Mouse (Mus musculus) layer of hippocampus, postnatal 14 days (tissue): ENCODE results near the gene Tgfbr1. TPM values are rescaled to one million over a fixed set of nuclear protein-coding genes. Genes with fewer than 3 reads are reported as not detected.
A peak's percentile ranks its signal among the peaks of the same experiment; 100 is the strongest.

ENCODE experiments used
- DNase-seq, 2 experiments: peaks; one replicate each; pipeline ENCODE4 v3.0.0; 2021 to 2022; ENCODE audit warnings: low spot score in 2 of 2, mixed read lengths in 1 of 2
- total RNA-seq, 2 experiments: library from RNA; stranded (reverse); gene quantifications; 2 replicates each; pipeline ENCODE4 v1.2.3; 2021

The Tgfbr1 gene
- total RNA-seq, 2 experiments from 2014 or later = 24.5 to 26.1 TPM

DNA sequence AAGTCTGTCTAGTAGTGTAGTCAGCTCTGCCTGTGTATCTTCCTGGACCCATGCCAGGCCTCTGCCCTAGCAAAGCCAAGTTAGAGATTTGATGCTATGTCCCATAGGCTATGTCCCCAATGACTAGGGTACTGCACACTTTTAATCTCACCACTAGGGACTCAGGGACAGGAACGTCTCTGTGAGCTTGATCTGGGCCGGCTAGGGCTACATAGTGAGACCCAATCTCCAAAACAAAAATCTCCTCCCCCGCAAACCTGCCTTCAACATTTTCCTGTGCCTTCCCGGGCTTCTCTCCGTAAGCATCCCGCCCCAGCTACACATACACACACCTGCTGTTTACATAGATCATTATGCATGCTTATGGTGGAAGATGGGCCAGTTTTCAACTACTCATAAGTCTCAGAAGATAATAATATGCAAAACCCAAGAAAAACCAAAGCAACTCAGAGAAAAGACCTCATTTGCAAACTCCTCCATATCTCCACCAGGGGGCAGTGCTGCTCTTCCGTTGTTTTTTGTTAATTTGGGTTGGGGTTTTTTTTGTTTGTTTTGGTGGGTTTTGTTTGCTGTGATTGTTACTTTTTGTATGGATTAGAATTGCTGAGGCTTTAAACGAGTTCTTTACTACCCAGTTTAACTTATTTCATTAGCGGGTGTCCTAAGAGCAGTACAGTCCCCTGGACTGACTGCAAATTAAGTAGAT lies 66.4 kb downstream of the Tgfbr1 start:
- DNase-seq = peak in 1 of 2 experiments; percentile 20

DNA sequence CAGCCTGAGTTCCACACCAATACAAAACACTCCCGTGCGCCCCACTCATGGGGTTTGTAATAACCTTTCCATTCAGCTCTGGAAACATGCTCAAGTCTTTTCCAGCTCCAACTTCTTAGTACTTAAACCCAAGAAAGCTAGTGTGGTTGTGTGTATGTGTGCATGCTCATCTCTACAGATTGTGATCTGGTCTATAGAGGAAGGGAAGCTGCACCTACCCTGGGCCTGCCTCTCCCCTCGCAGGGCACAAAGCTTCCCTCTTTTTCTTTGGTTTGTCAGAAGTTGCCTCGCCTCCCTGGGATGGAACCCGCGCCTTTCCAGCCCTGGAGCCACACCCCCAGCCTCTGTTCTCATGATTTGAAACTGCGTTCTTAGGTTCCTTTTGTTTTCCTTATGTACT lies 67.2 kb downstream of the Tgfbr1 start:
- DNase-seq = no peak

DNA sequence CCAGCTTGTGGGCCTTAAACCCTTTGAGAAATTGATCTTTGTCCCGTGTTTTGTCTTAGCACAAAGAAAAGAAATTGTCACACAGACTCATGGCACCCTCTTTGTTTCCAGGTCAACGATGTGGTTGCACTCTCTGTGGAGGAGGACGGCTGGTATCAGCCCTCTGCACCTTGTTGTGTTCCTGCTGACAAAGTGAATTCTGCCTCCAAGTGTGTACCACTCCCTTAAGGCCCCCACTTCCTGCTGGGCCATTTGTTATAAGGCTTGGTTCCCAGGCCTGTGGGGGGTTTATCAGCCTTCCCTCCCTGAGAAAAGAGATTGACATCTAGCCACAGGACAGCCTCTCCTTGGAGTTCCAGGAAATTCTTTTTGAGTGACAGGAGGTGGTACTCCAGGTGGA lies 69.2 kb downstream of the Tgfbr1 start:
- DNase-seq = no peak

DNA sequence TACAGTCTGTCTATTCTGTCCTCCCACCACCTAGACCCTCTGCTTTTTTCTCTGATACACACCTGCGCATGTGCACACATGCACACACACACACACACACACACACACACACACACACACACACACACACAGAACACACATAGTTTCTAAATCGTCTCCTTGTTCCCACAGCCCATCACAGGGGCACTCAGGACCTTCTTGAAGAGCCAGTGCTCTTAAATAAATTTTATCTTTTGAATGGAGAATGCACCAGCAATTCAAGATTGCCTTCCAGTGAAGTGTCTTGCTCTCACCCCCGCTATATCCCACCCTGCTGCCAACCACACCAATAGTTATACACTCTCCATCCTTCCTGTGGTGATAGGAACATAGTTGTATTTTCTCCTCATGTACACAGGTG lies 69.9 kb downstream of the Tgfbr1 start:
- DNase-seq = no peak

DNA sequence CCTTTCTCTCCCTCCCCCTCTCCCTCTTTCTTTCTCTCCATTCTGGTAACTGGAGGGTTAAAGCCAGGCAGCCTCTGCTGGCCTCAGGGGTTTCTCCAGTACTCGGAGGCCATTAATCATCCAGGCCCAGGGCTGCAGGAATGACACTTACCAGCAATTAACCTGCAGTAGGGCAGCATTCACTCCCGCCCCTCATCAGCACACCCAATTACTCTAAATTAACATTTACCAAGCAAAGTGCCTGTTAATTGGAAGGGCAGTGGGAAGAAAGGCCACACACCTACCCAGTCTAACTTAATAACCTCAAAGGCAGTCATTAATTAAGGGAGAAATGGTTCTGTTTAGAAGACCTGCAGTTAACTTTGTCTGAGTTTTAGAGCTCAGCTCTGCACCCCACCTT lies 71.4 kb downstream of the Tgfbr1 start:
- no peak for DNase-seq

DNA sequence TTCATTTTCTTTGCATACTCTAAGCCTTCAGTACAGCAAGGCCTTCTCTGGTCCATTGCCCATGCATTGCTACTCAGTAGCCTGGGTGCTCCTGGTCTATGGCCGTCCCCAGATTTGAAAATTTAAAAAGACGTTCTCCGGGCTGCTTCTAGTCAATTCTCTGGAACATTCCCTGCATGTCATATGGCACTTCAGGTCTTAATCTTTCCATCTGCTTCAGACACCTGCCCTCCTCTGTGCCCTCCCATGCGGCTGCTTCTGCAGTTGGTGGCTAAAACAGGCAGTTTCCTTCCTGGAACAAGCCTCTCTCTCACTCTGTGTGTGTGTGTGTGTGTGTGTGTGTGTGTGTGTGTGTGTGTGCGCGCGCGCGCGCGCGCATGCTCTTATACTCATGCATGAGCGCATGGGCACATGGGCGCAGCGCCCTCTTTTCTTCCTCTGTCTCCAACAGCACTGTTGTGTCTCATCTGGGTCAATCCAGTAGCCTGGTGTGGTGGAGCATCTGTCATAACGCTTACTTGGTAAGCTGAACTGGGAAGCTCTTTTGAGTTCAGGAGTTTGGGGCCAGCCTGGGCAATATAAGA lies 72.3 kb downstream of the Tgfbr1 start:
- DNase-seq = no peak

DNA sequence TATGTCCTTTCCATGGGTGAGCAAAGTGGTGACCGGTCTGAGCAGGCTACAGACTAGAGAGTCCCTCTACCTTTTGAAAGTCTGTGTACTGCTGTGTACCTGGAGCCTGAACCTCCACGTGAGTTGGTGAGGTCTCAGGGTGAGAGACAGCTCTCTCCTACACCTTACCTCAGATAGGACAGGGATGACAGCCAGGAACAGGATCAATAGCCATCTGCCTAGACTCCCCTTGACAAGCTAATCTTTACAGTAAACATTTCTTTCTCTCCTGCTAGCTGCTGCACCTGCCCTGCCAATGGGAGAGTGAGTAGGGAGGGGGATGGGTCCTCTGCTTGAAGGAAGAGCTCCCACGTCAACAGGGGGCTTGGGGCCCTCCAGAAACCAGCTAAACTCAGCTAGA lies 74.6 kb downstream of the Tgfbr1 start:
- no peak for DNase-seq

DNA sequence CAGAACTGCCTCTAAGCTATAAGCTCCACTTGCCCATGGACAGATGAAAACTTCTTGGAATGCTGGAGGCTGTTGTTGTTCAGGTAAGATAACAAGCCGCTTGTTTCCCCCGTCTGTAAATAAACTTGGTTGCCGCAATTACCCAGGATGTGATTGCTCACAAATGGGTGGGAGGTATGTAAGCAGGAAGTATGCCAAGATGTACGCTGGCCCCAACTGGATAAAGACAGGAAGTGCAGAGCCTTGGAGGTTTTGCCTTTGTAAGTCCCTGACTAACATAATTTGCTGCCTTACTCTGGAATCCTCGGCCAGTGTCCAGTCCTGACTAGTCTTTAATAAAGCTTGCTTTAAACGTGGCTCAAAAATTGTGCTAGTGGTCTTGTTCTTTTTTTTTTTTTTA lies 77.5 kb downstream of the Tgfbr1 start:
- no peak for DNase-seq

DNA sequence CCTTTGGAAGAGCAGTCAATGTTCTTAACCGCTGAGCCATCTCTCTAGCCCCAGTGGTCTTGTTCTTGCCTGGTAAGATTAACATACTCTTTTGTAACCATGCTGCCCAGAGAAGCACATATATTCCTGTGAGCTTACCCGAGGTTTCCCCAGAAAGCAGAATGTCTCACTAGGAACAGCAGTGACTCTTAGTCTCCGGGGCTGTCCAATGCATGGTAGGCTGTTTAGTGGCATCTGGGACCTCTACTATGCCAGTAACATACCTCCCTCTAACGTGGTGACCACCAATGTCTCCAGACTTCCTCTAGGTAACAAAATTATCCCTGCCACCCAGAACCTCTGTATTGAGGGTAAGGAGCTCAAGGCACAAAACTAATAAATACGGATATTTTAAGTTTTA lies 78.1 kb downstream of the Tgfbr1 start:
- DNase-seq = no peak

DNA sequence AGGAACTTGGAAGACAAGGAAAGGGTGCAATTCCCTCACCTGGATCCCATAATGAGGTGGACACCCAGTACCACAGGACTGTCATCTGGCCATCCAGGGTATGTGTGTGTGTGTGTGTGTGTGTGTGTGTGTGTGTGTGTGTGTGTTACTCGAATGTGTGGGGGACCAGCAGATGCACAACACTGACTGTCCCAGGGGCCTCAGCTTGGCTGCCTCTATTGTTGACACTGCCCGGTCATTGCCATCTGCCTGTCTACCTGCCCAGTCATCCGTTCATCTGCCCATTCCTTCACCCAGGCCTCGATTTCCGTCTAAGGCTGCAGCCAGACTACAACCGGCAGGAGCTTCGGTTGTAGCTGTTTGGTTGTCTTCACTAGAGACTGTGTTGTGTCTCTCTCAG lies 79.7 kb downstream of the Tgfbr1 start:
- DNase-seq = no peak

DNA sequence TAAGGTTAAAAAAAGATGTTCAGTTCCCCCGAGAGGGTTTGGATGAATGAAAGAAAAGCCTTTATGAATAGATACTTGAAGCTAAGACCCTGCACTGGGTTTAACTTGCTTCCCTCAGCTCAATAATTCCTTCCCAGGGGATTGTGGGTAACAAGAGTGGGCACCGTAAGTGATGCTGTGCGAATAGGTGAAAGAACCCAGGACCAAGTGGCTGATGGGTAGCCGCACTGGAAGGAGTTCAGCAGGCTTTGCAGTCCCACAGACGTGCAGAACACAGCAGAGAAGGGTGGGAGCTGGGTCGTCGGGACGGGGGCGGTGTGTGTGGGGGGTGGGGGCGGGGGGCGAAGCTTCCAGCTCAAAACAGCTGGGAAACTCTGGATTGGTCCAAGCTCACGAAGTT lies 82.1 kb downstream of the Tgfbr1 start:
- no peak for DNase-seq

DNA sequence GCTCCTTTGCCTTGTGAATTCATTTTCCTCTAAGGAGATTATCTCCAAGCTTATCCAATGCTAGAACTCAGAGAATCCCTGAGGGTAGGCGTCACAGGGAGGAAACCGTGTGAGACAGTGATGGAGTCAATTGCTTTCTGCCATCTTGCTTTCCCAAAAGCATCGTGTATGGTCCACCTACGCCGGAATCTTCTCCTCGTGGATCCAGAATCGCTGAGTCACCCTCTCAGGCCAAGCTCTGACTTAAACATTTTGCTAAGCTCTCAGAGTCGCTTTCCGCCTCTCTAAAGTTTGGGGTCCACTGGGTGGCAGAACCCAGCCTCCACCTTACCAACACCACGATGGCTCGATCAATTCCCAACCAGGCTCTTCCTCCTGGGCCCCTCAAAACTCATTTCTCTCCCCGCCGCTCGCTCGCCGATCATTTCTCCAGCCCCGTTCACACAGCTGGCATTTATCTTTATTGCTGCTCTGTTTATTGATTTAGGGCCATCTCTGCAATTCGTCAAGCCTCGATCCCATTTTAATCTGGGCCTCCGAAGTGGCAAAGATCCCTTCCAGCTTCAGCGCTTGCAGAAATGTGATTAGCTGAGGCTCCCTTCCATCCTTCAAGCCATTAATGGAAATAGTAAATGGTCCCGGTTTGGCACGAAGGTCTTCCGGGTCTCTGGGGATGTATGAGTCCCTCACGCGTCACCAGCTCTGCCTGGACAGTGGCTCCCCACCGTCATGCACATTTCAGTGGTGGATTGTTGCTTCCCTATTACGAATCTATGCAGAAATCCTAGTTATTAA lies 82.7 kb downstream of the Tgfbr1 start:
- no peak for DNase-seq

DNA sequence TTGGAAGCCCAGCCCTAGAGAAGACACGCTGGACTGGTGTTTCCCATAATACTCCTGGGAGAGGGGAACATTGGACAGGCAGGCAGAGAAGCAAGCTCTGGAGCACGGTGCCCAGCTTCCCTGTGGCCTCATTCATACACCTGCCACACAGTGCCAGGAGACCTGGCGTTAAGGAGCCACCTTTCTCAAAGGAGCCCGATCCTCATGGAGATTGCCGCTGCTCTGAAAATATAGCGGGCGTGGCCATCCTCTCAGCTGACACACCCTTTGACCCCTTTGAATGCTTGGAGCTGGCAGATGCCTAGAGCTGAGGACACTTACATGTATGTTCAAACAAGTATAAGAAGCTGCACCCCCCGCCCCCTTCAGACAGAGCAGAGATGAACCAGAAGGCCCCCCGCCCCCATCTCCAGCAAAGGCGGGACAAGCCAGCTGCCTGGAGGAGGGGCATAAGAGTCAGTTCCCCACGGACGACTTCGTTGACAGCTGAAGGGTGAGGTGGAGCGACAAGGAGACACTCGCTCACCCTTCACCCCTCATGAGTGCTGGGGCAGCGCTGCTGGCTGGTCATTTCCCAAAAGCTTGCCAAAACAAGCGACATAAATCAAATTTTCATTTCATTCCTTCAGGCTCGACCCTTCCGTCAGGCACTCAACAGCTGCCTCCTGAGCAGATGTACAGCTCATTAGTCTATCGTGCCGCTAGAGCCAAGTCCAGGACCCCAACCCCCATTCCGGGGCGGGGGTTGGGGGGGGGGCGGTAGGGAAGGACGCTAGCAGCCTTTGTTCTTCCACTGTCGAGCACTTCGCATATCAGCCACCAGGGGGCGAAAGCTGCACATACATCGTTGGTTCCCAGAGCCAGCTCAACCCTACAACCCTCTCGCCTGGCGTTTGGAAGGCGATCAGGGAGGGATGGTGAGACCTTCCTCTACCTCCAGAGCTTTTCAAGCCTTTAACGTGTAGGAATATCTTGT lies 84.6 kb downstream of the Tgfbr1 start:
- DNase-seq = peak; percentile 90 to 93

DNA sequence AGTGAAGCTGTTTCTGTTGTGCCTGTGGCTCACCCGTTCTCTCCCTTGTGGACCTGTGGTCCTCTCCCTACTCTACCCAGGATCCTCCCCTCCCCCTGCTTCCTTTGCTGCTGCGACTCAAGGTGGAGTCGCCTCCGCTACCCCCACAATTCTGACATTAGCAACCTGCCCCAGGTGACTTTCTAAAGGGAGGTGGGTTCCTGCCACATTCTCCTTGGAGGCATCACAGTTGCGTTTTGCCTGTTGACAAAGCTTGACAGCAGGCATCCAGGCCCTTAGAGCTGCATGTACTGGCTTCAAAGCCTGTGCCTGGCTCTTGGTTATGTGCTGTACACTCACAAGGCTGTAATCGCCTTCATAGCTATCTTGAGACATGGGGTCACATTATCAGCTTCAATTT lies 85.9 kb downstream of the Tgfbr1 start:
- DNase-seq = no peak

DNA sequence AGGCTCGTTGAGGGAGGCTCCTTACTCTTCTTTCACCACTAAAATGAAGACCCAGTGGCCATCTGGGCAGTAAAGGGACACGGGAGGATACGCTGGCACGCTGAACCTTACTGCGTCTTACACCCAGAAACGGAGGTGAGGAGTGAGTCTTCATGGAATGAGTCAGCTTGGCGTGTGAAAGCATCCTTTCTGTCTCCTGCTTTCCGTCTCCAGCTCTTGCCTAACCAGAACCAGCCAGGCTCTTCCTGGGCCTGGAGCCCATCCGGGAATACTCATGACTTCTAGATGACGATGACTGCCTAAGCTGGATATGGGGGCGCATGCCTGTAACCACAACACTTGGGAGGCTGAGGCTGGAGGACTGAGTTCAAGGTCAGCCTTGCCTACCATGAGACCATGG lies 87.9 kb downstream of the Tgfbr1 start:
- no peak for DNase-seq

DNA sequence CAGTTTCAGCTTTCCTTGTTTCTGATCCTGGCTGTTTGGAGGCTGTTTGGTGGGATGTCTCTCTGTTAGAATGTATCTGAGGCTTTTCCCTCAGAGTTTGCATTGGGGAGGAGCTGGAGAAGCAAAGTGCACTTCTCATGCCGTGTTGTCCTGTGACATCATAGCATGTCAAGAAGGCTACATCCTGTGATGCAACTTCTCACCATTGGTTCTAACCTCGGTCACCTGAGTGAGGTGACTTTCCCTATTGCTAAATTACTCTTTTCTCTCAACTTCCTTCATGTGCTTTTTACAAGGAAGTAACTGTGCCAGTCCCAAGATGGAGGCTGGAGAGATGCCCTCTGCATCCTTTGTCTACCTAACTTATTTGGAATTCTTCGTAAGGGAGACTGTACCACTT lies 95.5 kb downstream of the Tgfbr1 start:
- DNase-seq = no peak

DNA sequence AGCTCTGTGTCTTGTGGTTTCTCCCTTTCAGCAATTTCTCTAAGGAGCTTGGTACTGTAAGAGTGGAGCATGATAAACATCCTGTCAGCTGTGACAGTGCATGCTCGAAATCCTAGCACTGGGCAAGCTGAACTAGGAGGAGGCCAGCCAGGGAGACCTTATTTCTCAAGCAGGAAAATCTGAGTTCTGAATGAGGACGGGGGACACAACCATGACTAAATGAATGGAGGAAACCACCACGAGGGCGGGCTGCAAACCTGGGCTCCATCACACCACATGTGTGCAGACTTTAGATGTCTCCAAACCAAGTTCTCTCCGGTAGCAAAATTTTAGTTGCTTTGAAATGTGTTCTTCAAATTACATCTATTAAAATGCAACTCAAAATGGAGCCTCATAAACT lies 96.1 kb downstream of the Tgfbr1 start:
- no peak for DNase-seq

DNA sequence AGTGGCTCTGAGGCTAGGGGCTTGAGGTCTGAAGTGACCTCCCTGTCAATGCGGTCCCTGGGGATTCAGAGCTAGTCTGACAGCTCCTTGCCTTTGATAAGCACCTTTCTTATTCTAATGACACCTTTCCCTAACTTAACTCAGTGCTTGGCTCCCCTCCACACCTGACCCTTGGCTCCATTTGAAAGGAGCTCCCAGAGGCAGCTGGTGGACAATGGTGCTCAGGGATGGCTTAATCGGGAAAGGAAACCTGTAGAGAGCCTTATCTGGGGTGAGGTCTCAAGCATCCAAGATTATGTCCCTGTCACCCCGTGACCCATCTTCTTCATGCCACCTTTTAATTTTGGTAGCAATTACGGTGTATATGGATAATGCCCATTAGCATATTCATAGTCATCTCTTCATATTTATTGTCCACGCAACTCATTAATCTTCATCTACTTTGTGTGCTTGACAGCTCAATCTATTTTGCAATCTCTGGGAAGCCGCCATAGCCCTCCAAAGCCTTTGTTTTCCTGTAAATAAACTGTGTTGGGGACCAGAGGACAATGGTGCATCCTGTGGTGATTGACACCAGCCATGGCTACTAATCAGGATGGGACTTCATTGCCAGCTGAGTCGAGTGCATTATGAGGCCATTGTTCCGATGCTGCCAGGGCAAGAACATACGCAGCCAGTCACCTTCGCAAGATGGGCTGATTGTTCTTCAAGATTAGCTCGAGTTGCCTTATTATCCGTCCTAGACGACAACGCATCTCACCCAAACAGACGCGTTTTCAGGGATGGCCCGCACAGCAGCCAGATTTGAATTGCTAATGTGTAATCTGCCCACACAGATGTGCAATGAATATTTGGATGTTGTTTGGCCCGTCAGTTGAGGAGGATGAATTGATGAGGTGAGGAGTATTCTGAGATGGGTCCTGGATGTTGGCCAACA lies 96.8 kb downstream of the Tgfbr1 start:
- DNase-seq = no peak
